Mouse (Mus musculus) bone marrow macrophage, adult 2 months (primary cell): ENCODE results near the gene Gm11562.

Source experiments
- CTCF ChIP-seq: IDR thresholded peaks from 2 replicates; pipeline ENCODE4 v1.5.1; 2012; ENCODE audit warnings: low read depth, mild to moderate bottlenecking, low read length, moderate library complexity
- POLR2A ChIP-seq: IDR thresholded peaks from 2 replicates; pipeline ENCODE4 v1.6.1; 2012; ENCODE audit warnings: mild to moderate bottlenecking, low read depth, low read length, borderline replicate concordance

DNA sequence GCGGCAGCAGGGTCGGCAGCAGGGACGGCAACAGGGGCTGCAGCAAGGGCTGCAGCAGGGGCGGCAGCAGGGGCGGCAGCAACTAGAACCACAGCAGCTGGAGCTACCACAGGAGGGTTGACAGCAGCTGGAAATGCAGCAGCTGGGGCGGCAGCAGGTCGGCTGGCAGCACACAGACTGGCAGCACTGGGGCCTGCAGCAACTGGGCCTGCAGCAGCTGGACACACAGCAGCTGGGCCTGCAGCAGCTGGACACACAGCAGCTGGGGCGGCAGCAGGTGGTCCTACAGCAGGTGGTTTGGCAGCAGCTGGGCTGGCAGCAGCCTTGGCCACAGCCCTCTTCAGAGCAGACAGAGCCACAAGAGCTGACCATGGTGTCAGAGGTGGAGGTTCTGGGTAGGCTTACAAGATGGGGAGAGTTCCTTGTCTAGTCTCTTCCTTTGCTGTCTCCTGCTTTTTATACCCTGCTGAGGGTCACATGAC lies 14.5 kb upstream of the Gm11562 start, which contains the start of gene Krtap4-2:
- TF ChIP-seq CTCF (no peak), POLR2A (no peak)
